Mouse (Mus musculus): Measurements from ENCODE around the gene Hipk1. TPM values are rescaled to one million over a fixed set of nuclear protein-coding genes. Genes with fewer than 3 reads are reported as not detected.

Gene Hipk1
- 45.0 TPM for polyA plus RNA-seq (2014; fragmentation: Illumina TruSeq; extraction: RNeasy Lipid Tissue Mini Kit (QIAGEN cat#74804); ENCODE audit: low read depth, low replicate concordance)

DNA sequence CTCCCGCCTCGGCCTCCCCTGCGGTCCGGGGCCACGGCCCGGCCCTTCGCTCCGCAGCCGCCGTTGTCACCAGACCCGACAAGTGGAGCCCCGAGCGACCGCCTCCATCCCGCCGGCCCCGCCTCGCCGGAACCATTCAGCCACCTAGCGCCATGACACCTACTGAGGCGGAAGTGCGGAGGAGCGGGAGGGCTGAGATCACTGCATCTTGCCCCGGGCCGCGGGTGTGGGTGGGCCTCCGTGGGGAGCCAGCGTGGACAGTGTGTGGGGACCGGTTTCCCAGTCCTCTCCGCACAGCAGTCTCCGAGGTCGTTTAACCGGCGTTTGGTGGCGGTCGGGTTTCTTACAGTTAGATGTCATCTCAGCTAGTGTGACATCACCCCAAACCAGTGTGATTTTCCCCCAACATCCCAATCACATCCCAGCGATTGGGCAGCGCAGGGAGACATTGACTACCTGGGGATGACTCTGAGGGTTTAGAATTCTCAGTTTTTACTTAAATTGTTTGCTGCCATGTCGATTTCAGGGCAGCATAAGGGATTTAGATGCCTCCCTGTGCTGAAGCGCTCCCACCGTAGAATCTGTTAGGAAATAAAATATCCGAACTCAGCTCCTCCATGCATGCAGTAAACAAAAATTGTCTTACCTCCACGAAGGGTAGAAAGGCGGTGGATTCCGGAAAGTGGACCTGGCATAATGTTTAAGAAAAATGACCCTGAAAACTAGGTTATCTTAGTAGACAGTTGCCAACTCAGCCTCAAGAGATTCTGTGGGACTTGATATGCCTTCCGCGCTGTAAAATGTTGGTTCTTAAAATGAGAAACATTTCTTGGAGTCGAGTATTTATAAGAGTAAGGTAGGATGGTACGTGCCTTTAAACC is at the start of gene Hipk1:
TSS of gene Hipk1 (minus strand) at position 334 of the 881 bp plus-strand sequence.

DNA sequence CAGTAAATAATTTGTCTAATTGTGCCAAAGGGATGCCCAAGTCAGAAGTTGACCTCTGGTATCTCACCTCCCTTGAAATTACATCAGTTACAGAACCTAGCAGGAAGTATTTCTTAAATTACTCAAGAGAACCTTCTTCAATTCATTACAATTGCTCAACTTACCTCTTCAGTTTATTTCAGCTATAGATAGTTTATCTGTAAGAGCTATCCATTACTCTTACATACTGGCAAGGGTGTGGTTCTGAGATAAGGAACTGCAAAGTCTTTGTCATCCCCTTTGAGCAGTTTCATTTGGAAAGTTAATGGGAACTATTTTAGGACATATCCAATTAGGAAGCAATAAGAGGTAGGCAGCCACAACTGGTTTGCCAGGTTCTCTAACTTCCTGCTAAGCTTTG is 41.1 kb upstream of the Hipk1 start, which contains the start of gene Bcl2l15:
TSS of gene Bcl2l15 (plus strand) at position 176 of the 400 bp plus-strand sequence.

DNA sequence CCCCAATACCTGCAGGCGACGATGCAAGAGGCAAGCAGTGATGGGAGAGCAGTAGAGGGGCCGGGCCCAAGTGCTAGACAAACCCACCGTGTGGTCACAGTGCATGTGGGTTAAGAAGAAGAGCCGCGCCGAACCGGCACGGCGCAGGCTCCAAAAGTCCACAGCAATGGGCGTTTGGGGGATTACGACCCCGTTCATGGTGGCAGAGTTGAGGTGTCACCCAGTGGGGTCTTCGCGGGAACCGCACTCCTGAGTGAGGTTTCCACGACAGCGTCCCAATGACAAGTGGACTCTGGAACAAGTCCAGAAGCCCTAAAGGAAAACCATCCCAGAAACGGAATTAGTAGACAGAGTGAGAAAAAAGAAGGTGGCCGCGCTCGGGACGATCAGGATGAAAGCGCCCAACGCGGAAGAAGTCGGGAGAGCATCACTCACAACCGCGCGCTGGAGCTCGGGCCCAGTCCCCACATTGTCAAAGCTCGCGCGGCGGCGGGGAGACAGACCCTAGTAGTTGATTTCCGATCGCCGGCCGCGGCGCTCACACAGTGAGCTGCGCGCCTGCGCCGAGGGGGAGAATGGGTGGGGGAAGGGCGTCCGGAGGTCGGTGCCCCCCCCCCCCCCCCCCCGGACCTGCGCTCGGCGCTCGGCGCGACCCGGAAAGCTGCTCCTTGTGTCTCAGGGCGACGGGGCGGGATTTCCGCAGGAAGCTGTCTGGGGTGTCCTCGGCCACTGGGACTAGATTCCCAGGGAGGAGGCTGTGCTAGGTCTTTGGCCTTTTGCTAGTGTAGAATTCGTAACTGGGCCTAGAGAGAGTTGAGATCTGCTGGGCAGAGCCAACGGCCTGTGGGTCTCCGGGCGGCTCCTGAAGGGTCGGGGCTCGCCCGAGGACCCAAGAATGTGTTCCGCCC is 17.8 kb upstream of the Hipk1 start, which contains the start of the genes Dclre1b, Ap4b1 and Gm43064:
TSS of gene Dclre1b (minus strand) at position 554 of the 908 bp plus-strand sequence.
TSS of gene Ap4b1 (plus strand) at position 630 of the 908 bp plus-strand sequence.
TSS of gene Gm43064 (plus strand) at position 683 of the 908 bp plus-strand sequence.

DNA sequence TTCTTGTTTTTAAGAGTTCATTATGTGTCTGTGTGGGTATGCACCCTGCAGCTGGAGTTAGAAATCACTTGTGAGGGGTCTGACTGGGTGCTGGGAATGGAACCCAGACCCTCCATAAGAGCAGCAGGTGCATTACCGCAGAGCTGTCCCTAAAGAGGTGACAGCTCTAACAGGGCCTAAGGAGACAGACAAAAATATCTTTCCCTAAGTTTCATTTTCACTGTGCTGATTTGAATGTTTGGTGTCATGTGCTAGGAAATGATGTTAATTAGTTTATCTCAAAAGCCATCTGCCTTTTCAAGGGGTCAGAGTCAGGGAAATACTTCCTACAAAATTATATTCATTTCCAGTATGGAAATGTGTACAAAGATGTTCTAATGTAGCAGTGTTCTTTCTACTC is 52.0 kb downstream of the Hipk1 start, which contains the start of gene Gm10964:
TSS of gene Gm10964 (plus strand) at position 38 of the 400 bp plus-strand sequence.

DNA sequence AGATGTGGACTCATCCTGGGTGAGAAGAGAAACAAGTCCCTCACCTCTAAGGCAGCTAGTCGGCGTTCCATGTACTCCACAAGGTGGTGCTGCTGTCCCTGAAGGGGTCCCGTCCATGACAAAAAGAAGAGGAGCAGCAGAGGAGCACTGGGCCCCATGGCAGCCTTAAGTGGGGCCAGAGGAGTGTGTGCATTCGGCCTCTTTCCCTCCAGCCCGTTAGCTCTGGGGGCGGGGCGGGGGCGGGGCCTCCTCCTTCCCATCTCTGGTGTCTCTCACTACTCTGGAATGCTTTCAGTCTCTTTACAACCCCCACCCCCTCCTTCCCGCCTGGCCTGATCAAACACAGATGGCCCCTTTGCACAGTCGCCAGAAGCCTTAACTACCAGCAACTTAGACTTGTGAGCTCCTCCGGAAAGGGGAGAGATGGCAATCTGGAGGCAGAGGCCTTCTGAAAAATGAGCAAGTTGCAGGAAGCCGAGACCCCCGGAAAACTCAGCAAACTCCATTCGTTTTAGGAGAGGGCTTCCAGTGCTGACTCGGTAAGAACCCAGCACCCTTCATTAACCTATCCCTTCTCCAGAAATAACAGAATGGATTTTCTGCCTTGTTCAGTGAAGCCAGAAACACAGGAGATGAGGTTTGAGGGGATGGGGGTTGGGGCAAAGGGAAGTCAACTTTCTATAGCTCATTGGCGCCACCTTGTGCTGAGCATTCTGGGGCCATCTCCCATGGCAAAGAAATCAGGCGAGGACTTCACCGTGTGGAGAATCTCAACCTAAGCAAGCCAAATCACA is 53.4 kb downstream of the Hipk1 start, which contains the start of gene Olfml3:
TSS of gene Olfml3 (minus strand) at position 224 of the 794 bp plus-strand sequence.

Other genes starting within 250 kb of the Hipk1 start
- 0.19 TPM for gene Syt6, start 216.3 kb downstream of the Hipk1 start, polyA plus RNA-seq (2014; fragmentation: Illumina TruSeq; extraction: RNeasy Lipid Tissue Mini Kit (QIAGEN cat#74804); ENCODE audit: low read depth, low replicate concordance)
- gene Atg4a-ps, start 145.5 kb downstream of the Hipk1 start, polyA plus RNA-seq (2014; fragmentation: Illumina TruSeq; extraction: RNeasy Lipid Tissue Mini Kit (QIAGEN cat#74804); ENCODE audit: low read depth, low replicate concordance) = 0.71 TPM
- 27.8 TPM for gene Olfml3, start 53.6 kb downstream of the Hipk1 start, polyA plus RNA-seq (2014; fragmentation: Illumina TruSeq; extraction: RNeasy Lipid Tissue Mini Kit (QIAGEN cat#74804); ENCODE audit: low read depth, low replicate concordance)
- not detected for gene Gm10964, start 52.2 kb downstream of the Hipk1 start, polyA plus RNA-seq (2014; fragmentation: Illumina TruSeq; extraction: RNeasy Lipid Tissue Mini Kit (QIAGEN cat#74804); ENCODE audit: low read depth, low replicate concordance)
- gene Dclre1b, start 17.9 kb upstream of the Hipk1 start, polyA plus RNA-seq (2014; fragmentation: Illumina TruSeq; extraction: RNeasy Lipid Tissue Mini Kit (QIAGEN cat#74804); ENCODE audit: low read depth, low replicate concordance) = 9.7 TPM
- gene Ap4b1, start 18.0 kb upstream of the Hipk1 start, polyA plus RNA-seq (2014; fragmentation: Illumina TruSeq; extraction: RNeasy Lipid Tissue Mini Kit (QIAGEN cat#74804); ENCODE audit: low read depth, low replicate concordance) = 18.5 TPM
- gene Gm43064, start 18.0 kb upstream of the Hipk1 start, polyA plus RNA-seq (2014; fragmentation: Illumina TruSeq; extraction: RNeasy Lipid Tissue Mini Kit (QIAGEN cat#74804); ENCODE audit: low read depth, low replicate concordance) = 0.25 TPM
- gene Bcl2l15, start 41.0 kb upstream of the Hipk1 start, polyA plus RNA-seq (2014; fragmentation: Illumina TruSeq; extraction: RNeasy Lipid Tissue Mini Kit (QIAGEN cat#74804); ENCODE audit: low read depth, low replicate concordance) = 244 TPM
- gene Ptpn22, start 68.2 kb upstream of the Hipk1 start, polyA plus RNA-seq (2014; fragmentation: Illumina TruSeq; extraction: RNeasy Lipid Tissue Mini Kit (QIAGEN cat#74804); ENCODE audit: low read depth, low replicate concordance) = 33.0 TPM
- gene Rsbn1, start 122.6 kb upstream of the Hipk1 start, polyA plus RNA-seq (2014; fragmentation: Illumina TruSeq; extraction: RNeasy Lipid Tissue Mini Kit (QIAGEN cat#74804); ENCODE audit: low read depth, low replicate concordance) = 9.1 TPM
- 20.3 TPM for gene Phtf1, start 176.5 kb upstream of the Hipk1 start, polyA plus RNA-seq (2014; fragmentation: Illumina TruSeq; extraction: RNeasy Lipid Tissue Mini Kit (QIAGEN cat#74804); ENCODE audit: low read depth, low replicate concordance)

All from adipose tissue, adult 10 weeks (tissue).